Mouse (Mus musculus) ES-Bruce4 (cell line): ENCODE measurements around the gene Ppp1r14c.

Experiments used
- CTCF ChIP-seq: IDR thresholded peaks from one replicate; pipeline ENCODE4 v1.8.1; 2011; ENCODE audit warnings: low read depth, low read length
- EP300 ChIP-seq: IDR thresholded peaks from 2 replicates; pipeline ENCODE4 v1.6.1; 2011; ENCODE audit warnings: low read depth, low read length; ENCODE audit not compliant: insufficient read depth

DNA sequence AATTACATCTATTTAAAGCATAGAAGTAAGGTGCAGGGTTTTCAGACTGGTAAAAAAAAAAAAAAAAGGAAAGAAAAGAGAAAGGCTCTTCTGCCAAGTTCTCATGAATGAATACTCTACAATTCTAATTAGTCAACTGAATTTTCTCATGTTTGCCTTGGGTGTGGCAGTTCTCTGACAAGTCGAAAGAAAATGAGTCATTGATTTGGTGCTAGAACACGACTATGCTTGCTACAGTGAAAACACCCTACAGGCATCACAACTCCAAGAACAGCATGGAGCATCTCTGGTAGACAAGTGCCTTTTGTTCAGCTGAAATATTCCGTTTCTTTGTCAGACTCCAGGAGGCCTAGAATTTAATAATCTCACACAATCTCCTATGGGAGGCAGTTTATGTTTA is 17.3 kb downstream of the Ppp1r14c start:
- TF ChIP-seq EP300 (no peak), CTCF (no peak)
